Mouse (Mus musculus): ENCODE results near the gene Calr4. TPM values are rescaled to one million over a fixed set of nuclear protein-coding genes. Genes with fewer than 3 reads are reported as not detected.

Calr4 gene
- polyA plus RNA-seq, 1 experiment from 2014 or later = 0.57 TPM

DNA sequence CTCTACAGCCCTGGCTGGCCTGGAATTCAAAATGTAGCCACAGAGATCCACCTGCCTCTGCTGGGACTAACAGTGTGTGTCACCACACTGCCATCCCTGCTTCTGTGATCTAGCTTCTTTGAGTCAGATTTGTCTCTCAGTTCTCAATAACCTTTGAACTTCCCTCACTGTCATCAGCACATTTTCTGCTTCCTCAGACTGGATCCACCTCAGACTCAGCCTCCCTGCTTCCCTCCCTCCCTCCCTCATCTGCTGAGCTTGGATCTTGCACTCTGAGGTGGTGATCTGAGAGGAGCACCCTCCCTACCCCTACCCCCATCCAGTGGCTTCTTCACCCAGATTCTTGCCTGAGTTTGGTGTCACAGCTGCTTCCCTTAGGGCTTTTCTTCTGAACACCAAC is 23.4 kb downstream of the Calr4 start:
- DNase-seq (no peak), ATAC-seq (ENCODE audit: low FRiP score, low TSS enrichment) (no peak)
- Histone ChIP-seq H3K36me3 (ENCODE audit: control insufficient read depth, insufficient read depth, low read length) (no peaks in the 10 kb centered on the region), H3K4me1 (ENCODE audit: control insufficient read depth, insufficient read depth, low read length) (no peaks in the 10 kb centered on the region), H3K4me3 (replicated peaks; ENCODE audit: low read depth, low read length) (no peak overlapping the region), H3K9me3 (ENCODE audit: control insufficient read depth, low read length) (no peaks in the 10 kb centered on the region), H3K27ac (replicated peaks; ENCODE audit: low read depth, low read length) (no peak overlapping the region), H3K4me2 (ENCODE audit: low read length) (no peak overlapping the region), H3K9ac (replicated peaks; ENCODE audit: low read length) (no peak overlapping the region), H3K27me3 (ENCODE audit: control insufficient read depth, insufficient read depth, low read length) (no peaks in the 10 kb centered on the region)

DNA sequence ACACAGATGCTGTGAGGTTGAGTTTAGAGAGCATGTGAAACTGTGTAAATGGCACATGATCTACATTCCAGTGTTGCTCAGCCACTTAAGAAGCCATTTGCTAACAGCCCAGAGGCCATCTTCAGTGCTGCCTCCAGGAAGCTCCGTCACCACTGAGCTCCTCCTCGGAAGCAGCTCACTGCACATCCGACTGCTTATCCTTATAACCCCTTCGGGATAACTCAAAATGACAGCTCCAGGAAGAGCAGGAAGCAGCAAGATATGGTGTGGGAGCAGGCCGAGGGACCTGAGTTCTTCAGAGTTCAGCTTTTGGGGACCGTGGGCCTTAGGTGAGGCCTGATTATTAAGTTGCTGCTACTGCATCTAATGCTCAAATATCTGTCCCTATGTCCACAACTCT is 27.8 kb downstream of the Calr4 start:
- no peaks in the 10 kb centered on the region for H3K4me1 ChIP-seq (ENCODE audit: control insufficient read depth, insufficient read depth, low read length)
- no peak overlapping the region for H3K9ac ChIP-seq (replicated peaks; ENCODE audit: low read length)
- no peaks in the 10 kb centered on the region for H3K36me3 ChIP-seq (ENCODE audit: control insufficient read depth, insufficient read depth, low read length)
- WGBS = 77% methylated on average over 6 of the region's 6 CpGs
- no peak overlapping the region for H3K27ac ChIP-seq (replicated peaks; ENCODE audit: low read depth, low read length)
- no peak overlapping the region for H3K4me3 ChIP-seq (replicated peaks; ENCODE audit: low read depth, low read length)
- no peaks in the 10 kb centered on the region for H3K9me3 ChIP-seq (ENCODE audit: control insufficient read depth, low read length)
- no peak for DNase-seq
- ATAC-seq (ENCODE audit: low FRiP score, low TSS enrichment) = no peak
- no peaks in the 10 kb centered on the region for H3K27me3 ChIP-seq (ENCODE audit: control insufficient read depth, insufficient read depth, low read length)
- no peak overlapping the region for H3K4me2 ChIP-seq (ENCODE audit: low read length)

DNA sequence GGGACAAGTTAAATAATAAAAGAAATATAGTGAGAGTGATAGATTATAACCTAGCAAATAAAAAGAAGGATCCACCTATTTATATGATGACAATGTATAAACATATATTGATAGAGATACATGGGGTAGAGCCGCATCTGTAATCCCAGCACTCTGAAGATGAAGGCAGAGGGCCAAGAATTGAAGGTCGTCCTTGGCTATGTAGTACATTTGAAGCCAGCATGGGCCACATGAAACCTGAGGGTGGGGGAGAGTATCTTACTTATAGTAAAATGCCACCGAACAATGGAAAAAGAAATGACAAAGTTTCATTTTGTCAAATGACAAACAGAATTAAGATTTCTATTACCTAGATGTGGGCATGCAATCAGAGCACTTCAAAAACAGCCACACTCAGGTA is 31.8 kb downstream of the Calr4 start:
- no peak overlapping the region for H3K4me3 ChIP-seq (replicated peaks; ENCODE audit: low read depth, low read length)
- no peaks in the 10 kb centered on the region for H3K9me3 ChIP-seq (ENCODE audit: control insufficient read depth, low read length)
- no peak overlapping the region for H3K4me2 ChIP-seq (ENCODE audit: low read length)
- no peaks in the 10 kb centered on the region for H3K4me1 ChIP-seq (ENCODE audit: control insufficient read depth, insufficient read depth, low read length)
- DNase-seq = no peak
- ATAC-seq (ENCODE audit: low FRiP score, low TSS enrichment) = no peak
- no peak overlapping the region for H3K9ac ChIP-seq (replicated peaks; ENCODE audit: low read length)
- H3K27me3 ChIP-seq (ENCODE audit: control insufficient read depth, insufficient read depth, low read length) = no peaks in the 10 kb centered on the region
- H3K27ac ChIP-seq (replicated peaks; ENCODE audit: low read depth, low read length) = no peak overlapping the region
- 86% methylated on average over 3 of the region's 3 CpGs for WGBS
- H3K36me3 ChIP-seq (ENCODE audit: control insufficient read depth, insufficient read depth, low read length) = no peaks in the 10 kb centered on the region

DNA sequence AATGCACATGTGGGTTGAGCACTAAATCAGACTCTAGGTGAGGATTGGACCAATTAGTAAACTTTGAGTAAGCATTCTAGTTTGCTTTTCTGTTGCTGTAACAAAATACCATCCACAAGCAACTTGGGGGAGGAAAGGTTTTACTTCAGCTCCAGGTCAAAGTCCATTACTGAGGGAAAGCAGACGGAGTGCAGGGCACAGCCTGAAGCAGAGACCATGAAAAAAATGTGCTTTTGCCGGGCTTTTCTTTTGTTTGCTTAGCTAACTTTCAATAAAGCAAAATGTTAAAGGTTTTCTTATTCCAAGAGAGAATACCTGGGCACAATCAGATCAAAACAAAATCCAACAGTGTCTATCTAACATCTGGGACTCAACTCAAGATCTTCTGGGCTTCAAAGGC is 32.5 kb downstream of the Calr4 start:
- ATAC-seq (ENCODE audit: low FRiP score, low TSS enrichment) (no peak), DNase-seq (no peak)
- Histone ChIP-seq H3K36me3 (ENCODE audit: control insufficient read depth, insufficient read depth, low read length) (no peaks in the 10 kb centered on the region), H3K9me3 (ENCODE audit: control insufficient read depth, low read length) (no peaks in the 10 kb centered on the region), H3K27ac (replicated peaks; ENCODE audit: low read depth, low read length) (no peak overlapping the region), H3K4me2 (ENCODE audit: low read length) (no peak overlapping the region), H3K27me3 (ENCODE audit: control insufficient read depth, insufficient read depth, low read length) (no peaks in the 10 kb centered on the region), H3K9ac (replicated peaks; ENCODE audit: low read length) (no peak overlapping the region), H3K4me1 (ENCODE audit: control insufficient read depth, insufficient read depth, low read length) (no peaks in the 10 kb centered on the region), H3K4me3 (replicated peaks; ENCODE audit: low read depth, low read length) (no peak overlapping the region)
- WGBS = 77% methylated on average over 2 of the region's 2 CpGs

DNA sequence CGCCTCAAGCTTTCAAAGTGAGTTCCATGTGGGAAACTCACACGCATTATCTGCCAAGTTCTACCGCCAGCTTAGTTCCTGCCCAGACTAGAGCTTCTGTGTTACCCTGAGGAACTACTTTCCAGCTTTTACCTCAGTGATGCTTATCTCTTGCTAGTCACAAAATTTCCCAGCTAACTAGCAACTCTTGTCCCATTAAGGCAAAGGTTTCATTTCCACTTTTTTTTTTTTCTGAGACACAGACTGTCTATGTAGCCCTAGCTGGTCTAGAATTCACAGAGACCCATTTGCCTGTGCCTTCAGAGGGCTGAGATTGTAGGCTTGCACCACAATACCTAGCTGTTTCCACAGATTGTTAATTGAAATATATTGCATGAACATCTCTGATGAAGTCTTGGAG is 33.2 kb downstream of the Calr4 start:
- Histone ChIP-seq H3K9ac (replicated peaks; ENCODE audit: low read length) (no peak overlapping the region), H3K27me3 (ENCODE audit: control insufficient read depth, insufficient read depth, low read length) (no peaks in the 10 kb centered on the region), H3K4me3 (replicated peaks; ENCODE audit: low read depth, low read length) (no peak overlapping the region), H3K4me1 (ENCODE audit: control insufficient read depth, insufficient read depth, low read length) (no peaks in the 10 kb centered on the region), H3K4me2 (ENCODE audit: low read length) (no peak overlapping the region), H3K36me3 (ENCODE audit: control insufficient read depth, insufficient read depth, low read length) (no peaks in the 10 kb centered on the region), H3K9me3 (ENCODE audit: control insufficient read depth, low read length) (no peaks in the 10 kb centered on the region), H3K27ac (replicated peaks; ENCODE audit: low read depth, low read length) (no peak overlapping the region)
- 90% methylated on average over 3 of the region's 3 CpGs for WGBS
- DNase-seq (no peak), ATAC-seq (ENCODE audit: low FRiP score, low TSS enrichment) (no peak)

DNA sequence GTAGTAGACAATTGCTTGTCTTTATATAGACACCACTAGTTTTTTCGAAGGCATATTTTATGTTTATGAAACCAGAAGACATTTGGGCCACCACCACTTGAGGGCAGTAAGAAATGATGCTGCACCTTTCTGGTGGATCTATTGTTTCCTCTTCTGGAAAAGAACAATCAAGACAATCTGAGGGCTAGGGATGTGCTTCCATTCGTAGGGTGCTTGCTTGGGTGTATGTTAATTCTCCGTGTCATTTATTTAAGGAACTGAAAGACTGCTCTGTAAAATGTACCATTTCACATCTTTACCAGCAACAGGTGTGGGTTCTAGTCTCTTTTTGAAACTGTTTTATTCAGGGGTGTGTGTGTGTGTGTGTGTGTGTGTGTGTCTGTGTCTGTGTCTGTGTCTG is 34.6 kb downstream of the Calr4 start:
- no peaks in the 10 kb centered on the region for H3K9me3 ChIP-seq (ENCODE audit: control insufficient read depth, low read length)
- no peak overlapping the region for H3K4me2 ChIP-seq (ENCODE audit: low read length)
- no peaks in the 10 kb centered on the region for H3K4me1 ChIP-seq (ENCODE audit: control insufficient read depth, insufficient read depth, low read length)
- no peak for DNase-seq
- no peak for ATAC-seq (ENCODE audit: low FRiP score, low TSS enrichment)
- no peak overlapping the region for H3K4me3 ChIP-seq (replicated peaks; ENCODE audit: low read depth, low read length)
- 86% methylated on average over 3 of the region's 3 CpGs for WGBS
- no peaks in the 10 kb centered on the region for H3K27me3 ChIP-seq (ENCODE audit: control insufficient read depth, insufficient read depth, low read length)
- H3K36me3 ChIP-seq (ENCODE audit: control insufficient read depth, insufficient read depth, low read length) = no peaks in the 10 kb centered on the region
- no peak overlapping the region for H3K9ac ChIP-seq (replicated peaks; ENCODE audit: low read length)
- no peak overlapping the region for H3K27ac ChIP-seq (replicated peaks; ENCODE audit: low read depth, low read length)

DNA sequence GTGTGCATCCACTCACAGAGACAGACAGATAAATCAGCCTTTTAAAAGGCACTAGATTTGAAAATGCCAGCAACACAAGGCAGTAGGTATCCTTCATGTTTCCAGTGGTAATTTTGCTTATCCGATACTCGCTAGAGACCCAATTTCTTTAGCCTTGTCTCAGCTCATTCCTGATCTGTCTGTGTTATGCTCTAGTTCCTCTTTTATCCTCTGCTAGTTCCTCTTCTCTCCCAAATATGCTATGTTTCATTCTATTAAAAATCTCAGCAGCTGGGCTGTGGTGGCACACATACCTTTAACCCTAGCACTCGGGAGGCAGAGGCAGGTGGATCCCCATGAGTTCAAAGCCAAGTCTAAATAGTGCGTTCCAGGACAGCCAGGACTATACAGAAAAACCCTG is 37.5 kb downstream of the Calr4 start:
- Histone ChIP-seq H3K9me3 (ENCODE audit: control insufficient read depth, low read length) (no peaks in the 10 kb centered on the region), H3K4me3 (replicated peaks; ENCODE audit: low read depth, low read length) (no peak overlapping the region), H3K4me1 (ENCODE audit: control insufficient read depth, insufficient read depth, low read length) (no peaks in the 10 kb centered on the region), H3K4me2 (ENCODE audit: low read length) (no peak overlapping the region), H3K27ac (replicated peaks; ENCODE audit: low read depth, low read length) (no peak overlapping the region), H3K36me3 (ENCODE audit: control insufficient read depth, insufficient read depth, low read length) (no peaks in the 10 kb centered on the region), H3K9ac (replicated peaks; ENCODE audit: low read length) (no peak overlapping the region), H3K27me3 (ENCODE audit: control insufficient read depth, insufficient read depth, low read length) (no peaks in the 10 kb centered on the region)
- ATAC-seq (ENCODE audit: low FRiP score, low TSS enrichment) (no peak), DNase-seq (no peak)
- WGBS = 95% methylated on average over 4 of the region's 4 CpGs

DNA sequence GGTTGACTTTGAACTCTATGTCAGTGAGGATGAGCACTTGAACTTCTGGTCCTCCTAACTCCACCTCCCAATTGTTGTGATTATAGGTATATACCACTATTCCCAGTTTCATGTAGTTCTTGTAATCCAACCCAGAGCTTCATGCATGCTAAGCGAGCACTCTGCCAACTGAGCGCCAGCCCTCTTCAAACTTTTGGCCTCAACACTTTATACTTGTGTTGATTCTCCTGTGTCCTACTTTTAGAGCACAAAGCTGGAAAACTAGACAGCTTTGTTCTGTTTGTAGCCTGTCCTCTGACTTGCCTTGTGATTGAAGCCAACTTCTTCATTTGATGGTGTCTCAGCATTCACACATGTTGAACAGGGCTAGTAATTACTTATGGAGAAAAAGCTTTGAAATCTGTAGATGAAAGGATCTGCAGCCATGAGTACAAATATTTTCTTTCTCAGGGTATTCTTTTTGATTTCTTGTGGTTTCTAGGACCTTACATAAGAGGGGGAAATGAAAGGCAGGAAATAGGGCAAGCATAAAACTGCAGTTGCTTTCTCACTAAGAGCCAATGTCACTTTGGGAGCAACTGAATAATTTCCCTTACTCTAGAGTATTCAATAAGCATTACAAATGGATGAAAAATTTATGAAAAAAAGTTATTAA is 39.4 kb downstream of the Calr4 start:
- Histone ChIP-seq H3K9me3 (ENCODE audit: control insufficient read depth, low read length) (no peaks in the 10 kb centered on the region), H3K4me2 (ENCODE audit: low read length) (no peak overlapping the region), H3K36me3 (ENCODE audit: control insufficient read depth, insufficient read depth, low read length) (no peaks in the 10 kb centered on the region), H3K27ac (replicated peaks; ENCODE audit: low read depth, low read length) (no peak overlapping the region), H3K27me3 (ENCODE audit: control insufficient read depth, insufficient read depth, low read length) (no peaks in the 10 kb centered on the region), H3K4me1 (ENCODE audit: control insufficient read depth, insufficient read depth, low read length) (no peaks in the 10 kb centered on the region), H3K9ac (replicated peaks; ENCODE audit: low read length) (no peak overlapping the region), H3K4me3 (replicated peaks; ENCODE audit: low read depth, low read length) (no peak overlapping the region)
- no peak for ATAC-seq (ENCODE audit: low FRiP score, low TSS enrichment)
- DNase-seq = no peak
- 90% methylated on average over 2 of the region's 2 CpGs for WGBS

DNA sequence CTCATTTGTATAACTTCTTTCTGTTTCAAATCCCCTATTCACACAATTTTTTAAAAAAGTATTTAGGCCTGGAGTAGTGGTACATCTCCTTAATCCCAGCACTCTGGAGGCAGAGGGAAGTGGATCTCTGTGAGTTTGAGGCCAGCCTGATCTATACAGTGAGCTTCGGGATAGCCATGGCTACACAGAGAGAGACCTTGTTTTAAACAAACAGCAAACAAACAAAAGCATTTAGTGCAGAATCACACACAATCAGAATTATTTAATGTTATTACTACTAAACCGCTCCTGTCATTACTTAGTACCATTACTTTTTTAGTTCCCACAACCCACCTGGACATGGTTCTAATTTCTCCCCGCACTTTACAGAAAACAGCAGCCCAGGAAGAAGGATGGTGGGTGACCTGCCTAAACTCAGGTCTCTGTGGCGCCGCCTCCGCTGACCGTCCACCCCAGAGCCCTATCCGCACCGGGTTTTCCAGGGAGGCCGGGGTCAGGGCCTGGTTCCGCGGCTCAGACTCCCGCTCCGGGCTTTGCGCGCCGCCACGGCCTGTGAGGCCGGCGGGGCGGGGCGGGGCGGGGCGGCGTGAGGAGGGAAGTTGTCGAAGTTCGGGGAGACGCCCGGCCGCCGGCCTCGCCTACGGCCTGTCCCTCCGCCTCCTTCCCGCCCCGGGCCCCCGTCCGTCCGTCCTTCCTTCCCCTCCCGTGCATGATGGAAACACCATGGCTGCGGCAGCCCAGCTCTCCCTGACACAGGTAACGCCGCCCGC is 45.6 kb downstream of the Calr4 start, which contains the start of gene Eps15:
TSS of gene Eps15 (plus strand) at position 580 of the 770 bp plus-strand sequence.
- Histone ChIP-seq H3K9ac (replicated peaks; ENCODE audit: low read length) (peak within 1 kb of the TSS; percentile 63), H3K9me3 (ENCODE audit: control insufficient read depth, low read length) (no peaks in the 10 kb centered on the region), H3K4me3 (replicated peaks; ENCODE audit: low read depth, low read length) (peak within 1 kb of the TSS; percentile 81), H3K36me3 (ENCODE audit: control insufficient read depth, insufficient read depth, low read length) (no peaks in the 10 kb centered on the region), H3K27ac (replicated peaks; ENCODE audit: low read depth, low read length) (peak within 1 kb of the TSS; percentile 3; the same call in 1 of the 2 replicates), H3K27me3 (ENCODE audit: control insufficient read depth, insufficient read depth, low read length) (0 out of 2 replicates have a peak, but pooled peaks cover 7% of the 10 kb centered on the region), H3K4me1 (ENCODE audit: control insufficient read depth, insufficient read depth, low read length) (peaks cover 7% of the 10 kb centered on the region; the same call in 1 of the 2 replicates), H3K4me2 (ENCODE audit: low read length) (peak within 1 kb of the TSS; percentile 88)
- ATAC-seq (ENCODE audit: low FRiP score, low TSS enrichment) (peak; percentile 95), DNase-seq (peak; percentile 93)
- 4% methylated on average over 36 of the region's 44 CpGs for WGBS

Measured in midbrain, embryonic 14.5 days (tissue).